Mouse (Mus musculus) gastrocnemius, adult 2 months (tissue): ENCODE data around the gene Otogl. TPM values are rescaled to one million over a fixed set of nuclear protein-coding genes. Genes with fewer than 3 reads are reported as not detected.
"Not testable (repeated sequence)": the region's sequence is repeated elsewhere in the genome, so short reads cannot be mapped to it uniquely, and the experiment has no call there.

Source experiments
- DNase-seq: peaks from one replicate; pipeline ENCODE4 v3.0.0; 2022
- H3K27ac ChIP-seq: fragments of 200-600 bp; 2 replicates; pipeline ENCODE4 v1.8.1; 2022; ENCODE audit warnings: mild to moderate bottlenecking
- H3K4me3 ChIP-seq: fragments of 200-600 bp; 2 replicates; pipeline ENCODE4 v1.8.1; 2022; ENCODE audit warnings: mild to moderate bottlenecking, moderate library complexity
- CTCF ChIP-seq: fragments of 200-600 bp; IDR thresholded peaks from 2 replicates; pipeline ENCODE4 v1.8.1; 2022; ENCODE audit warnings: antibody characterized with exemption, mild to moderate bottlenecking, moderate library complexity
- intact Hi-C: fragments of 180-260 bp; cut with DNase I; formaldehyde crosslinking; loops from one replicate; pipeline ENCODE4 v1.15.1; 2025
- total RNA-seq, 2 experiments: library from RNA; stranded (reverse); gene quantifications; 2 replicates each; pipeline ENCODE4 v1.2.3; 2021

The Otogl gene
- total RNA-seq, 2 experiments from 2014 or later: 0.05 to 0.06 TPM

GRCm38 (mm10) chr10:107844906-107845305 is 67.0 kb downstream of the Otogl start:
- no peak for TF ChIP-seq CTCF
- Histone ChIP-seq H3K4me3 (no peak overlapping the region), H3K27ac (no peak overlapping the region)
- intact Hi-C loops: no loop called here
- DNase-seq: no peak

GRCm38 (mm10) chr10:107834452-107835239 is 77.3 kb downstream of the Otogl start:
- no peak for DNase-seq
- Histone ChIP-seq H3K4me3 (no peak overlapping the region), H3K27ac (no peak overlapping the region)
- TF ChIP-seq CTCF: no peak
- intact Hi-C loops: no loop called here

DNA sequence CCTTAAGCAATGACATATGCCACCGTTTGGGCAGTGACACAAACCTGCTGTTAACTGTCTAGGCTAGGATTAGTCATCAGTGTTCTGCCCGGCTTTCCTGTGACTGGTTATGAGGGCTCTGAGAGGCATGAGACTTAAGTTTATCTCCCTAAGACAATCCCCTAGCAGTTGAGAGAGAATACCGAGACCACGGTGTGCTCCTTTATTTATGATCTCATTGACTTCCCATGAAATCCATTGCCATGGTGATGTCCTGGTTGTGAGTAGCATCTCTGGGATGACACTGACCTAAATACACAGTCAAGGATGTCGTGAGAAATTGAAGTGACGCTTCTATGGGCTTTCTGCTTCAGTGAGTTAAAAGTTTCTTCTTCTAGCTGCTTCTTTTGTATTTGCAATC is 82.8 kb downstream of the Otogl start:
- intact Hi-C loops: no loop called here
- no peak overlapping the region for H3K4me3 ChIP-seq
- no peak for DNase-seq
- no peak overlapping the region for H3K27ac ChIP-seq
- no peak for TF ChIP-seq CTCF

DNA sequence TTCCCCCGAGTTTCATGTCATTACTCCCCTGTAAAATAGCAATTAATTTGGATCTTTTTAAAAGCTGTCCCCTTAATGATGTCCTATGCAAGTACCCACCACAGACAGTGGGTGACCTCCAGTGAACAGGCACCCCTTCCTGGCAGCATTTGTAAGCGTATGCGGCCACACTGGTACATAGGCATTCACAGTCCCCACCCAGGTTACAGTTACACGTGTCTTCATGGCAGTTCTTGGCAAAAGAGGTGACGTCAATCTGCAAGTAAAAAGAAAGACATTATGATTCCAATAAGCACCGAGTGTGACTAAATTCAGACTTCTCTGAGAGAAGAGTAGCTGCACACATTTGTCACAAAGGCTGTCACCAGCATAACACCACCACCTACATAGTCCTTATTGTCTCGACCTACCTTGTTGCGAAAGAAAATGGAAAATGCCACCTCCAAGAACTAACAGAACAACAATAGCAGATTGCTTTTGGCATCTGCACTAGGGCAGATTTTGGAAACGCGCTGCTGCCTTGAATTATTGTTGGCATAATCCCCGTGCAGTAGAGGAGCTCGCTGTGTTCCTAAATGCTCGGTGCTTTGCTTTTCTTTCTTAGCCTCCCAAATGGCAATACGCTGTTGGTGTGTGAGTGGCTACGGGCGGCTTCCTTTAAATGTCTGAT is 98.0 kb downstream of the Otogl start:
- DNase-seq: no peak
- intact Hi-C loops: no loop called here
- Histone ChIP-seq H3K4me3 (no peak overlapping the region), H3K27ac (no peak overlapping the region)
- TF ChIP-seq CTCF: no peak

GRCm38 (mm10) chr10:107810649-107811398 is 101.1 kb downstream of the Otogl start:
- Histone ChIP-seq H3K27ac (no peak overlapping the region), H3K4me3 (no peak overlapping the region)
- no peak for TF ChIP-seq CTCF
- DNase-seq: no peak
- intact Hi-C loops: no loop called here

GRCm38 (mm10) chr10:107805203-107805602 is 106.7 kb downstream of the Otogl start:
- intact Hi-C loops: loop anchor here (10.0 kb wide), 1 partner anchor 640 kb away; no protein-coding TSS in a partner anchor
- no peak for TF ChIP-seq CTCF
- DNase-seq: no peak
- no peak overlapping the region for H3K4me3 ChIP-seq
- no peak overlapping the region for H3K27ac ChIP-seq

- H3K27ac ChIP-seq, DNase-seq, H3K4me3 ChIP-seq: not testable (repeated sequence)
- intact Hi-C loops: loop anchor here (10.0 kb wide), 1 partner anchor 641 kb away; no protein-coding TSS in a partner anchor
Observed at GRCm38 (mm10) chr10:107804285-107804684, 107.6 kb downstream of the Otogl start.

- DNase-seq: peak; percentile 59
- peak; percentile 70 for TF ChIP-seq CTCF
- intact Hi-C loops: loop anchor here (10.0 kb wide), 1 partner anchor 645 kb away; no protein-coding TSS in a partner anchor
- no peak overlapping the region for H3K4me3 ChIP-seq
- no peak overlapping the region for H3K27ac ChIP-seq
Observed at GRCm38 (mm10) chr10:107799671-107800353, 112.1 kb downstream of the Otogl start.

DNA sequence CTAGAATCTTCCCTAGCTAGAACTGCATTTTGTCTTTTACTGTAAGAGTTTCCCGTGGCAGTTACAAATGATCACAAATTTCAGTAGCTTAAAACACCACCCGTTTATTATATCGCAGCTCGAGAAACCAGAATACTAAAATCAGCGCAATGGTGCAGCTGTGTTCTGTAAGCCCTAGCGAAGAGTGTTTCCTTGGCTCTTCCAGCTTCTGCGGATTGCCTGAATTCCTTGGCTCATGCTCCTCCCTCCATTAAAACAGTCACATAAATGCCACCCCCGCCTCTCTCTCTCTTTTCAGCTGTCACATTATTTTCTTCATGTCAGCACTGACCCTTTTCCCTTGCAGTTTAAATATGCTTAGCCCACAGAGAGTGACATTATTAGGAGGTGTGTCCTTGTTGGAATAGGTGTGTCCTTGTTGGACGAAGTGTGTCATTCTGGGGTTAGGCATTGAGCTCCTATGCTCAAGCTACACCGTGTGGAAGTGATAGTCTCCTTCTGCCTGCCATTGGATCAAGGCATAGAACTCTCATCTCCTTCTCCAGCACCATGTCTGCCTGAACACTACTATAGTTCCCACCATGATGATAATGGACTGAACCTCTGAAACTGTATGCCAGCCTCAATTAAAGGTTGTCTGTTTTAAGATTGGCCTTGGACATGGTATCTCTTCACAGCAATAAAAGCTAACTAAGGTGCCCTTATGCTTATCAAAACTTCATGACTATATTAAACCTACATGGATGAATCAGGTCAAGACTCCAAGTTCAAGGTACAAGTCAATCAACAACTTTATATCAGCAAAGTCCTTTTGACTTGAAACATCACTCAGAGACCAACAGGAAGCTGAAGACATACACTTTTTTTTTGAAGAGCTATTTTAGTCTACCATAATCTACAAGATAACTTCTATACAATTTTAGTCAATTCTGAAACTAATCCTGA is 116.8 kb downstream of the Otogl start:
- no peak for DNase-seq
- Histone ChIP-seq H3K4me3 (no peak overlapping the region), H3K27ac (no peak overlapping the region)
- intact Hi-C loops: no loop called here
- TF ChIP-seq CTCF: no peak

GRCm38 (mm10) chr10:107792491-107792890 is 119.4 kb downstream of the Otogl start:
- H3K4me3 ChIP-seq: no peak overlapping the region
- intact Hi-C loops: no loop called here
- no peak for TF ChIP-seq CTCF
- no peak overlapping the region for H3K27ac ChIP-seq
- DNase-seq: no peak

GRCm38 (mm10) chr10:107779548-107779947 is 132.4 kb downstream of the Otogl start:
- DNase-seq: no peak
- Histone ChIP-seq H3K4me3 (no peak overlapping the region), H3K27ac (no peak overlapping the region)
- intact Hi-C loops: no loop called here
- no peak for TF ChIP-seq CTCF

DNA sequence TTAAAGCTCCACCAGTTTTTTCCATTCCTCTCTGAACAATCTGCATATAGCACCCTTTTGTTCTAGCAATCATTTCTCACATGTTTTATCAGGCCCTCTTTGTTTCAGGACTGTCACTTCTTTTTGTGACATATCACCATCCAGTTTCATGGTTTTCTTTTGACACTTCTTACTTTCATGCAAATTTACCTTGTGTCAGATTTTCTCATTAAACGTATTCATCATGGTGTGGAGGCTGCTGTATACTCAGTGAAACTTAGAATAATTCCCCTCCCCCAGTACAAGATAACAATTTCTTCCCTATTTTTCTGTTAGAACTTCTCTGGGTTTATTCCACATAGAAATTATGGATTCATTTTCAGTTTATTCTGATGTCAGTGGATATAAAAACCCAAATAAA is 152.3 kb downstream of the Otogl start:
- no peak for TF ChIP-seq CTCF
- H3K27ac ChIP-seq: no peak overlapping the region
- intact Hi-C loops: no loop called here
- H3K4me3 ChIP-seq: no peak overlapping the region
- DNase-seq: no peak
